Mouse (Mus musculus): ENCODE results near the gene Ift57. TPM values are rescaled to one million over a fixed set of nuclear protein-coding genes. Genes with fewer than 3 reads are reported as not detected.

The Ift57 gene
- polyA plus RNA-seq, 1 experiment from 2014 or later, result 22.6 TPM

GRCm38 (mm10) chr16:49803932-49804461 lies 105.0 kb downstream of the Ift57 start:
- no peak for TF ChIP-seq CTCF (IDR thresholded peaks at IDR 0.05)
- TF ChIP-seq EP300 (IDR thresholded peaks at IDR 0.05), result peak; percentile 43; the same call in 1 of the 2 replicates
- Histone ChIP-seq H3K27ac (ENCODE audit: low read length) (peak overlapping the region; percentile 63), H3K9me3 (ENCODE audit: low read length) (no peaks in the 10 kb centered on the region), H3K4me2 (replicated peaks; ENCODE audit: low read depth, low read length) (peak overlapping the region; percentile 49), H3K4me1 (ENCODE audit: insufficient read depth, low read depth, low read length) (0 out of 2 replicates have a peak, but pooled peaks cover 8% of the 10 kb centered on the region), H3K9ac (replicated peaks; ENCODE audit: low read depth) (no peak overlapping the region), H3K36me3 (ENCODE audit: insufficient read depth, low read length) (no peaks in the 10 kb centered on the region; the same call in 1 of the 2 replicates), H3K4me3 (ENCODE audit: low read depth, low read length) (peak overlapping the region; percentile 19; the same call in 1 of the 2 replicates), H3K27me3 (replicated peaks; ENCODE audit: insufficient read depth, low read length) (no peaks in the 10 kb centered on the region)
- ATAC-seq, result peak; percentile 43
- DNase-seq (ENCODE audit: low spot score), result no peak
- WGBS, result 7% methylated on average over 12 of the region's 12 CpGs

GRCm38 (mm10) chr16:49806920-49807319 lies 107.9 kb downstream of the Ift57 start:
- Histone ChIP-seq H3K9ac (replicated peaks; ENCODE audit: low read depth) (no peak overlapping the region), H3K36me3 (ENCODE audit: insufficient read depth, low read length) (no peaks in the 10 kb centered on the region), H3K9me3 (ENCODE audit: low read length) (no peaks in the 10 kb centered on the region), H3K27ac (ENCODE audit: low read length) (no peak overlapping the region), H3K4me3 (ENCODE audit: low read depth, low read length) (no peak overlapping the region), H3K27me3 (replicated peaks; ENCODE audit: insufficient read depth, low read length) (no peaks in the 10 kb centered on the region), H3K4me1 (ENCODE audit: insufficient read depth, low read depth, low read length) (0 out of 2 replicates have a peak, but pooled peaks cover 8% of the 10 kb centered on the region), H3K4me2 (replicated peaks; ENCODE audit: low read depth, low read length) (no peak overlapping the region)
- 81% methylated on average over 10 of the region's 10 CpGs for WGBS
- ATAC-seq (no peak), DNase-seq (ENCODE audit: low spot score) (no peak)
- TF ChIP-seq CTCF (IDR thresholded peaks at IDR 0.05), result no peak

DNA sequence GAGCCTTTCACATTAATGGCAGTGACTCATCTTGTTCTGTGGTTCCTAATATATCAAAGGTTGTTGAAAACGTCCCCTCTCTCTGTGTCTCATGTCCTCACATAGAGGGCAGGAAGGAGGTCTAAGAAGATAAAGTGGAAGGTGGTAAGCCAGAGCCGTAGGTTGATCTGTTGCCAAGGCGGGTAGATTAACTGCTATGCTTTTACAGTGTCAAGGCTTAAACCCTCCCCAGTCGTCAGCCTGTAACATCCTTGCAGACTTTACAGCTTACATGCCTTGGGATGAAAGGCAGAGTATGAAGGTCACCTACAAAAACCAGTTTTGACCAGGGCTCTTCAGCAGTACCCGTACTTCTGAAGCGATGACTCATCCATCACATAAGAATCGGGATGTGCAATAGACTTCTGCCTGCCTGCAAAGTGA lies 108.4 kb downstream of the Ift57 start:
- no peak for TF ChIP-seq EP300 (IDR thresholded peaks at IDR 0.05)
- no peak for TF ChIP-seq CTCF (IDR thresholded peaks at IDR 0.05)
- Histone ChIP-seq H3K9ac (replicated peaks; ENCODE audit: low read depth) (no peak overlapping the region), H3K27me3 (replicated peaks; ENCODE audit: insufficient read depth, low read length) (no peaks in the 10 kb centered on the region), H3K9me3 (ENCODE audit: low read length) (no peaks in the 10 kb centered on the region), H3K4me2 (replicated peaks; ENCODE audit: low read depth, low read length) (no peak overlapping the region), H3K27ac (ENCODE audit: low read length) (no peak overlapping the region), H3K4me3 (ENCODE audit: low read depth, low read length) (no peak overlapping the region), H3K36me3 (ENCODE audit: insufficient read depth, low read length) (no peaks in the 10 kb centered on the region), H3K4me1 (ENCODE audit: insufficient read depth, low read depth, low read length) (0 out of 2 replicates have a peak, but pooled peaks cover 8% of the 10 kb centered on the region)
- WGBS, result 44% methylated on average over 7 of the region's 7 CpGs
- DNase-seq (ENCODE audit: low spot score) (peak; percentile 35), ATAC-seq (0 out of 2 replicates have a peak, but pooled peaks have one; percentile 17)

DNA sequence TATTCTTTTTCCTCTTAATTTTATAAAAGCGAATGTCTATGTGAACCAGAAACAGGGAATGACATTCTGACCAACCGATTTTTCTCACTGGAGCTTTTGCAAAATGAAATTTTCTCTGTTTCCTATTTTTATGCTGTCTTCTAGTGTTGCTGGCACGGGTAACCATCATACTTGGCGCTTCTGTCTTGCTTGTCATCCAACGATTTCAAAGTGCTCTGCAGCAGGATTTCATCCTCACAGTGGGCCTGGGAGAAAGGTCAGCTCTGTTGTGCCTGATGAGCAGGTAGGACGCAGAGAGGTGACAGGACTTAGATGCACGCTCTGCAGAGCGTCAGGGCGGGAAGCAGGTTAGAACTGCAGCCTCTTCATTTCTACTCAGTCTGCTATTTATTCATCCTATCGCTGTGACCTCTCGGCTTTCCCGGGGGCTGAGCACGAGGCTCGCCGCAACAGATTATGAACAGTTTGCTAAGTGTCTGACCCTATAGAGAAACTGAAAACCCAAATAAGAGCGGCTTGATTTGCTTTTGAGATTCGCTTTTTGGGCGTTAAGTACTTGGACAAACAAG lies 108.9 kb downstream of the Ift57 start:
- no peak for DNase-seq (ENCODE audit: low spot score)
- 53% methylated on average over 18 of the region's 18 CpGs for WGBS
- H3K27ac ChIP-seq (ENCODE audit: low read length), result no peak overlapping the region
- no peak overlapping the region for H3K4me2 ChIP-seq (replicated peaks; ENCODE audit: low read depth, low read length)
- no peak overlapping the region for H3K9ac ChIP-seq (replicated peaks; ENCODE audit: low read depth)
- no peaks in the 10 kb centered on the region for H3K36me3 ChIP-seq (ENCODE audit: insufficient read depth, low read length)
- H3K4me1 ChIP-seq (ENCODE audit: insufficient read depth, low read depth, low read length), result 0 out of 2 replicates have a peak, but pooled peaks cover 8% of the 10 kb centered on the region
- H3K4me3 ChIP-seq (ENCODE audit: low read depth, low read length), result no peak overlapping the region
- TF ChIP-seq CTCF (IDR thresholded peaks at IDR 0.05), result no peak
- TF ChIP-seq EP300 (IDR thresholded peaks at IDR 0.05), result no peak
- no peak for ATAC-seq
- no peaks in the 10 kb centered on the region for H3K27me3 ChIP-seq (replicated peaks; ENCODE audit: insufficient read depth, low read length)
- H3K9me3 ChIP-seq (ENCODE audit: low read length), result no peaks in the 10 kb centered on the region

- no peak overlapping the region for H3K27ac ChIP-seq (ENCODE audit: low read length)
- no peaks in the 10 kb centered on the region for H3K9me3 ChIP-seq (ENCODE audit: low read length)
- H3K4me2 ChIP-seq (replicated peaks; ENCODE audit: low read depth, low read length), result no peak overlapping the region
- H3K36me3 ChIP-seq (ENCODE audit: insufficient read depth, low read length), result no peaks in the 10 kb centered on the region
- DNase-seq (ENCODE audit: low spot score), result no peak
- TF ChIP-seq CTCF (IDR thresholded peaks at IDR 0.05) (no peak), EP300 (IDR thresholded peaks at IDR 0.05) (no peak)
- H3K27me3 ChIP-seq (replicated peaks; ENCODE audit: insufficient read depth, low read length), result no peaks in the 10 kb centered on the region
- 61% methylated on average over 2 of the region's 2 CpGs for WGBS
- H3K9ac ChIP-seq (replicated peaks; ENCODE audit: low read depth), result no peak overlapping the region
- H3K4me1 ChIP-seq (ENCODE audit: insufficient read depth, low read depth, low read length), result 0 out of 2 replicates have a peak, but pooled peaks cover 3% of the 10 kb centered on the region
- ATAC-seq, result no peak
- H3K4me3 ChIP-seq (ENCODE audit: low read depth, low read length), result no peak overlapping the region
Observed at GRCm38 (mm10) chr16:49811897-49812296, 112.9 kb downstream of the Ift57 start.

GRCm38 (mm10) chr16:49812821-49813616 lies 114.0 kb downstream of the Ift57 start:
- peak; percentile 64 for DNase-seq (ENCODE audit: low spot score)
- 68% methylated on average over 10 of the region's 10 CpGs for WGBS
- Histone ChIP-seq H3K9ac (replicated peaks; ENCODE audit: low read depth) (no peak overlapping the region), H3K4me1 (ENCODE audit: insufficient read depth, low read depth, low read length) (0 out of 2 replicates have a peak, but pooled peaks cover 2% of the 10 kb centered on the region), H3K27me3 (replicated peaks; ENCODE audit: insufficient read depth, low read length) (no peaks in the 10 kb centered on the region), H3K27ac (ENCODE audit: low read length) (no peak overlapping the region), H3K4me2 (replicated peaks; ENCODE audit: low read depth, low read length) (no peak overlapping the region), H3K36me3 (ENCODE audit: insufficient read depth, low read length) (no peaks in the 10 kb centered on the region), H3K9me3 (ENCODE audit: low read length) (no peaks in the 10 kb centered on the region), H3K4me3 (ENCODE audit: low read depth, low read length) (no peak overlapping the region)
- ATAC-seq, result peak; percentile 23; the same call in 1 of the 2 replicates
- TF ChIP-seq CTCF (IDR thresholded peaks at IDR 0.05), result no peak
- no peak for TF ChIP-seq EP300 (IDR thresholded peaks at IDR 0.05)

Data from lung, postnatal 0 days (tissue).